Mouse (Mus musculus) lung, postnatal 0 days (tissue): ENCODE measurements around the gene Cerk.

Experiments used
- CTCF ChIP-seq: IDR thresholded peaks from 2 replicates; pipeline ENCODE4 v1.5.1; 2016; ENCODE audit warnings: antibody characterized with exemption, mild to moderate bottlenecking
- EP300 ChIP-seq: IDR thresholded peaks from 2 replicates; pipeline ENCODE4 v1.6.1; 2016; ENCODE audit warnings: antibody characterized with exemption, mild to moderate bottlenecking, control low read depth

DNA sequence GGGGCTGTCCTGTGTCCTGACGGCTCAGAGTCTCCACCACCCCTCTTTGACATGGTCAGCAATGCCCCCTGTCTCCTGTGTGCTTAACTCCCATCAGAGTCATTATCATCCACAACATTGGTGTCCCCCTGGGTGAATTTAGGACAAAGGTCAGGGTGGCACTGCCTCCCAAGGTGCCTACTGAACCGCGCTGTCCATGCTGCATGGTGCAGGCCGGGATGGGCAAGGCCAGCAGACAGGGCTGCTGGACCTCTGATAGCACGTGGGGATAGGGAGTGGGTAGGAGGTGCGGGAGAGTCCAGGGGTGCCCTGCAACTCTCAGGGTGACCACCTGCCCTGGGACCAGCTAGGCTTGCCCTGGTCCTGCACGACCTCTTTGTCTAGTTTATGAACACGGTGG, 39.0 kb downstream of the Cerk start:
- TF ChIP-seq CTCF (no peak), EP300 (no peak)
